Mouse (Mus musculus) neural tube, embryonic 12.5 days (tissue): Measurements from ENCODE around the gene Cbs. TPM values are rescaled to one million over a fixed set of nuclear protein-coding genes. Genes with fewer than 3 reads are reported as not detected.

Experiments used
- ATAC-seq: fragments of 200-750 bp; cut with Nextera tagmentation; 2 replicates; pipeline ENCODE4 v1.8.0; 2017; ENCODE audit warnings: low read depth, mild to moderate bottlenecking, moderate TSS enrichment, moderate library complexity; ENCODE audit not compliant: low FRiP score
- H3K27ac ChIP-seq: fragments of 300-500 bp; sonication (generic); 2 replicates; pipeline ENCODE4 v1.5.1; 2016
- H3K27me3 ChIP-seq: fragments of 300-500 bp; sonication (generic); replicated peaks from 2 replicates; pipeline ENCODE4 v1.6.1; 2016; ENCODE audit warnings: mild to moderate bottlenecking
- H3K36me3 ChIP-seq: fragments of 300-500 bp; sonication (generic); 2 replicates; pipeline ENCODE4 v1.6.1; 2016; ENCODE audit warnings: mild to moderate bottlenecking
- H3K4me1 ChIP-seq: fragments of 300-500 bp; sonication (generic); 2 replicates; pipeline ENCODE4 v1.6.1; 2016
- H3K4me2 ChIP-seq: fragments of 300-500 bp; sonication (generic); replicated peaks from 2 replicates; pipeline ENCODE4 v1.6.1; 2016; ENCODE audit warnings: mild to moderate bottlenecking
- H3K4me3 ChIP-seq: fragments of 300-500 bp; sonication (generic); 2 replicates; pipeline ENCODE4 v1.5.1; 2016
- H3K9ac ChIP-seq: fragments of 300-500 bp; sonication (generic); 2 replicates; pipeline ENCODE4 v1.6.1; 2016; ENCODE audit warnings: mild to moderate bottlenecking
- H3K9me3 ChIP-seq: fragments of 300-500 bp; sonication (generic); 2 replicates; pipeline ENCODE4 v1.6.1; 2016; ENCODE audit warnings: mild to moderate bottlenecking
- WGBS: fragments of 180-500 bp; shearing (Covaris S2); methylation state at CpG from one replicate; pipeline ENCODE4 v1.1.7; 2016; 5-methylcytosine and 5-hydroxymethylcytosine counted together
- polyA plus RNA-seq: library from polyadenylated mRNA; unstranded; fragments of >200 nt; fragmentation: Nextera tagmentation; extraction: Ambion mirVana; gene quantifications from 2 replicates; pipeline ENCODE4 v1.2.1, GENCODE M21; 2016

Cbs gene
- polyA plus RNA-seq, 1 experiment from 2014 or later, result 3.3 TPM

DNA sequence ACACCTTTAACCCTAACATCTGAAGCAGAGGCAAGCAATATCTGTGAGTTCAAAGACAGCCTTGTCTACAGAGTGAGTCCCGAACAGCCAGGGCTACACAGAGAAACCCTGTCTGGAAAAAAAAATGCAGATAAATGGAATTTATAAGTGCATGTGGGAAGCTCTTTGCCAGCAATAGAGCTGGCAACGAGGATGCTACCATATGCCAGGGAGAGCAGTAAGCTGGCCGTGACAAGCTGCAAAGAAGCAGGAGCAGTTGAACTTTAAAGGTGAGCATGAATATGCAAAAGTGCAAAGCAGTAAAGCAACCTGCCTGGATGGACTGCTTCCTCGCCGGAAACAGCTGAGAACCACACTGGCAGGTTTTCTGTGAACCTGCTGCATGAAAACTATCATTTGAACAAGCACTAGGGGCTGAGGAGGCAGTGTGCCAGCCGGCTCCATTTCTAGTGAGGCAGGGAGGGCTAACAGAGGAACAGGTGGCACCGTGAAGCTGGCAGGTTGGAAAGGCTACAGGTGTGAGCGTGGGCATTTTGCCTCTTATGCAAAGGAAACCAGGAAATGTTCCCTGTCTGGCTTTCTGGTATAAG is 23.7 kb upstream of the Cbs start:
- Histone ChIP-seq H3K27me3 (no peaks in the 10 kb centered on the region), H3K4me3 (no peak overlapping the region), H3K9ac (no peak overlapping the region), H3K9me3 (no peaks in the 10 kb centered on the region), H3K36me3 (peaks cover 5% of the 10 kb centered on the region), H3K4me2 (no peak overlapping the region), H3K4me1 (peaks cover 13% of the 10 kb centered on the region), H3K27ac (no peak overlapping the region)
- 76% methylated on average over 8 of the region's 8 CpGs for WGBS
- ATAC-seq, result no peak

DNA sequence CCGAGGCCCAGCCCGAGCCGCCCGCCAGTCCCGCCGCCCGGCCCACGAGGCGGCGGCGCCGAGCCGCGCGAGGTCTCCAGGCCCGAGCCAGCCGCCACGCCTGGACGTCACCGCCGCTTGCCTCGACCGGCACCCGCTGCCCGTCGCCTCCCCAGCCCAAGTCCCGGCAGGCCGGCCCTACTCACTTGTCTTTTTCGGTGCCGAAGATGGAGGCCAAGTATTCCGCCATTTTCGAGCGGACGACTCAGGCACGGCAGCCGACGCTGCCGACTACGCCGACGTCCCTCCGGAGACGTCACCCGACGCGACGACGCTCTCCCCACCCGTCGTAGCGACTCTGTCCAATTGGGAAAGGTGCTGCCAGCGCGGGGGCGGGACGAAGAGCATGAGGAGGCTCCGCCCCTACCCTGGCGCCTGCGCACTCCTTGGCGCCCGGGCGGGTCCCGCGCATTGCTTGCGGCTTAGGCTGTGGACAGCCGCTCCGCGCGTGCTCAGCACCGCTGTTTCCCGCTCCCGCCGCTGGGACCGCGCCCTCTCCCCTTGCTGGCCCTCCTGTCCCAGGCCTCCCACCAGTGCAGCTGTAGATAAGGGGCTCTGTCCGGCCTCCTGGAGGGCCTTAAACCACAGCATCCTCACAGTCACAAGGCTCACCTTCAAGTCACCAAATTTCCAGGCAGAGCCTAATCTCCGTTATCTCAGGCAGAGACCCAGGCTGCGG is 21.6 kb upstream of the Cbs start, which contains the start of gene U2af1:
Gene U2af1, minus strand, starts transcription at position 425 of the 718 bp plus-strand sequence.
- H3K36me3 ChIP-seq, result peaks cover 21% of the 10 kb centered on the region
- no peaks in the 10 kb centered on the region for H3K9me3 ChIP-seq
- peak within 1 kb of the TSS; percentile 99 for H3K4me3 ChIP-seq
- H3K27ac ChIP-seq, result peak within 1 kb of the TSS; percentile 75
- ATAC-seq, result peak; percentile 99
- H3K9ac ChIP-seq, result peak within 1 kb of the TSS; percentile 96
- H3K27me3 ChIP-seq, result no peaks in the 10 kb centered on the region
- peaks cover 13% of the 10 kb centered on the region for H3K4me1 ChIP-seq
- H3K4me2 ChIP-seq, result peak within 1 kb of the TSS; percentile 61
- under 1% methylated on average over 76 of the region's 77 CpGs for WGBS

DNA sequence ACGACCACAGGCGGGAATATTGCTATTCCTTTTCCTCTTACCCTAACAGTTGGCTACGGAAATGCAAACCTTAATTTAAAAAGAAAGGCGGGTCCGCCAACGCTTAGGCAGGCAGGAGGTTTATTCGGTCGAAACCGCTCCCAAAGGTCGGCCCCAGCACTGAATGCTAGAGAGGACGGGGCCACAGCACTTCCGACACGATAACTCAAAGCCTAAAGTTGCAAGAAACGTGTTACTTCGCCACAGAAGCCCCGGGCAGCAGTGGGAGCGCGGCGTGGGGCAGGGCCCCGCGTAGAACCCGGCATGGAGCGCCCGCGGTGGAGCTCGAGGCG is 21.1 kb upstream of the Cbs start:
- H3K4me3 ChIP-seq, result peak overlapping the region; percentile 99
- no peaks in the 10 kb centered on the region for H3K9me3 ChIP-seq
- ATAC-seq, result 0 out of 2 replicates have a peak, but pooled peaks have one; percentile 2
- peak overlapping the region; percentile 96 for H3K9ac ChIP-seq
- under 1% methylated on average over 27 of the region's 27 CpGs for WGBS
- H3K27ac ChIP-seq, result 0 out of 2 replicates have a peak overlapping the region, but pooled peaks have one; percentile 57
- H3K27me3 ChIP-seq, result no peaks in the 10 kb centered on the region
- peaks cover 26% of the 10 kb centered on the region for H3K36me3 ChIP-seq
- H3K4me1 ChIP-seq, result peaks cover 13% of the 10 kb centered on the region
- H3K4me2 ChIP-seq, result peak overlapping the region; percentile 61

DNA sequence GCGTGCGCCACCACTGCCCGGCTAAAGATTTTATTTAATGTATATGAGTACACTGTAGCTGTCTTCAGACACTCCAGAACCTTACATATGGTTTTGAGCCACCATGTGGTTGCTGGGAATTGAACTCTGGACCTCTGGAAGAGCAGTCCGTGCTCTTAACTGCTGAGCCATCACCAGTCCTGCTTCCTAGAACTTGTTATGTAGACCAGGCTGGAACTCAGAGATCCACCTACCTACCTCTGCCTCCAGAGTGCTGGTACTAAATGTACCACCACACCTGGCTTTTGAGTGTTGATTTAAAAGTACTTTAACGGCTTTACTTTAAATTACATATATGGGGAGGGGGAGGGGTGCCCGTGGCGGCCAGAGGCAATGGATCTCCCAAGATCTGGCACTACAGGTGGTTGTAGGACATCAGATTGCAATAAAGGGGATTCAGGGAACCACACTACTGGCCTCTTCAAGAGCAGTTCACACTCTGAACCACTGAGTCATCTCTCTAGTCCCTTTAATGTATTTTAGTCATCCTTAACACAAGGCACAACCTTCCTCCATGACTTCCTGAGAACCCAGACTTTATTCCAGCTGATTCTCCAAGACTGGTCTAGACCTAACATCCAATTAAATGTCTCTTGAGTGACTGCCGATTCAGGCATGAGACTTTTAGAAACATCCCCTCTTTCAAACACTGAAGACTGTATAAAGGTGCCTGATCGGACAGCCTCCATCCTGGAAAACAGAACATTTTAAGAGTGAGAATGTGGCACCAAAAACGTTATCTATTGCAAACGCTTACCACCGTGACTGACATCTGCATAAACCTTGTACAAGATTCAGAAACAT is 20.3 kb upstream of the Cbs start:
- Histone ChIP-seq H3K4me2 (peak overlapping the region; percentile 61), H3K27ac (no peak overlapping the region), H3K27me3 (no peaks in the 10 kb centered on the region), H3K4me1 (peaks cover 13% of the 10 kb centered on the region), H3K36me3 (peaks cover 33% of the 10 kb centered on the region), H3K9ac (peak overlapping the region; percentile 96), H3K9me3 (no peaks in the 10 kb centered on the region), H3K4me3 (peak overlapping the region; percentile 99)
- WGBS, result 58% methylated on average over 12 of the region's 12 CpGs
- ATAC-seq, result no peak

DNA sequence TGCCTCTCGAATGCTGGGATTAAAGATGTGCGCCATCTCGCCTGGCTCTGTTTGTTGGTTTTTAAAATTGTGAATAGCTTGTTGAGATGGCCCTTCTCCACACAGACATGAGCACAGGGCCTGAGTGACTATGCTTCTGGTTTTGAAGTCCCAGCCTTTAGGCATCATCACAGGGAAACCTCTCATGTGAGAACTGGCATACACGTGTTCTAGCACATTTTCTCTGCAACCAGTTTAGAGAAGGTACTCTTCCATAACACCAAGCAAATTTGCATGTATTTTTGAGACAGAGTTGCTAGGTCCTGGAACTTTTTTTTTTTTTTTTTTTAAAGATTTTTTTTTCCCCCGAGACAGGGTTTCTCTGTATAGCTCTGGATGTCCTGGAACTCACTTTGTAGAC is 19.6 kb upstream of the Cbs start:
- peaks cover 40% of the 10 kb centered on the region for H3K36me3 ChIP-seq
- no peaks in the 10 kb centered on the region for H3K27me3 ChIP-seq
- H3K9ac ChIP-seq, result no peak overlapping the region
- H3K27ac ChIP-seq, result no peak overlapping the region
- 89% methylated on average over 5 of the region's 5 CpGs for WGBS
- no peak for ATAC-seq
- H3K9me3 ChIP-seq, result no peaks in the 10 kb centered on the region
- H3K4me2 ChIP-seq, result no peak overlapping the region; the same call in 1 of the 2 replicates
- H3K4me1 ChIP-seq, result peaks cover 13% of the 10 kb centered on the region
- H3K4me3 ChIP-seq, result no peak overlapping the region

DNA sequence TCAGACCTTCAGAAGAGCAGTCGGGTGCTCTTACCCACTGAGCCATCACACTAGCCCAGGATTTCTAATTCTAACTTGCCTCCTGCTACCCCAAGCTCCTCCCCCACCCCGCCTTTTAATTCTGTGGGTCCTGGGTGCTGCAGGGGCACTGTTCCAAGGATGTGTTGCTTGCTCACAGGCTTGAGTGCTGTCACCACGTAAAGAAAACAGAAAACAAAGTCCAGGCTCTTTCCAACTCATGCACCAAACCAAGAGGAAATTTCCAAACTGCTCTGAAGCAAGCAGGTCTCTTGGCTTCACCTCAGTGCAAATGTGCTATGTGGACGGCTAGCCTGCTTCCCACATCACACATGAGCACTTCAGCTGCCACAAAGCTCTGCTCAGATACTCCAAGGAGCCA is 18.3 kb upstream of the Cbs start:
- 85% methylated on average over 4 of the region's 4 CpGs for WGBS
- no peak overlapping the region for H3K4me3 ChIP-seq
- H3K9ac ChIP-seq, result no peak overlapping the region
- H3K27ac ChIP-seq, result no peak overlapping the region
- H3K4me2 ChIP-seq, result no peak overlapping the region
- ATAC-seq, result no peak
- peaks cover 13% of the 10 kb centered on the region for H3K4me1 ChIP-seq
- no peaks in the 10 kb centered on the region for H3K9me3 ChIP-seq
- H3K36me3 ChIP-seq, result peaks cover 53% of the 10 kb centered on the region
- H3K27me3 ChIP-seq, result no peaks in the 10 kb centered on the region

DNA sequence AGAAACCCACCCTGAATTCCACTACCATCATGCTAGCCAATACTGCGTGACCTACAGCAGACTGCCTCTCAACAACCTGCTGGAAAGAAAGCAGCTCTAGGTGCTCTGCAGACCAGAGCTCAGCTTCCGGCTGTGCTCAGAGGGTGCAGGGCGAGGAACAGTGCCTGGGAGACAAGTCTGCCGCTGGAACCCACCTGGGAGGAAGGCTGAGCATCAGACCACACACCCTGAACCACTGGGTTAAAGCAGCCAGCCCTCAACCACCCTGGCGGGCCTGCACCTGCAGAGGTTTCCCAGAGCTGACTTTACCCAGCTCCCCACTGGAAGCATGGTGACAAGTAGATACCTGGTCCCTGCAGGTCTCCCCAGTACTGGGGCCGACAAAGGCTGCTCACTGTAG is 16.2 kb upstream of the Cbs start:
- H3K27ac ChIP-seq, result no peak overlapping the region
- H3K4me2 ChIP-seq, result no peak overlapping the region
- peaks cover 8% of the 10 kb centered on the region for H3K4me1 ChIP-seq
- peaks cover 74% of the 10 kb centered on the region for H3K36me3 ChIP-seq
- no peaks in the 10 kb centered on the region for H3K27me3 ChIP-seq
- no peak for ATAC-seq
- no peaks in the 10 kb centered on the region for H3K9me3 ChIP-seq
- WGBS, result 86% methylated on average over 6 of the region's 6 CpGs
- H3K4me3 ChIP-seq, result no peak overlapping the region
- no peak overlapping the region for H3K9ac ChIP-seq

DNA sequence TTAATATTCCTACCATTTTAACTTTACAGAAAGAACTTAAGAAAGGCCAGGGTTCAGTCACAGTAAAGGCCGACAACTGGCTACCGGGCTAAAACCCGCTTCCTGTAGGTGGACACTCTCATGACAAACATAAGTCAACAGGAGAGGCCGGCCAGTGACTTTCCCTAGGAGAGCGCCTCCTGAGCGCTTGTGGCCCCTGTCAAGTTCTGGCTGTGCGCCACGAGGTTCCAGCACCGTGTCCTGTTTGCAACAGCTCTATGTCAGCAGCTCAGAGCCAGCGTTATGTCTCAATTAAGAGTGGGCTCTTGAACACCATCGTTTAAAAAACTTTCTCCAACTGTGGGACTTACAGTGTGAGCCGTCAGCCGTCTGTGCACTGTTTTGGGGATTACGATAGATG is 15.1 kb upstream of the Cbs start:
- ATAC-seq, result no peak
- Histone ChIP-seq H3K36me3 (peaks cover 85% of the 10 kb centered on the region), H3K9me3 (no peaks in the 10 kb centered on the region), H3K9ac (no peak overlapping the region), H3K27me3 (no peaks in the 10 kb centered on the region), H3K4me1 (peaks cover 2% of the 10 kb centered on the region), H3K27ac (no peak overlapping the region), H3K4me2 (no peak overlapping the region), H3K4me3 (no peak overlapping the region)
- 92% methylated on average over 14 of the region's 14 CpGs for WGBS

DNA sequence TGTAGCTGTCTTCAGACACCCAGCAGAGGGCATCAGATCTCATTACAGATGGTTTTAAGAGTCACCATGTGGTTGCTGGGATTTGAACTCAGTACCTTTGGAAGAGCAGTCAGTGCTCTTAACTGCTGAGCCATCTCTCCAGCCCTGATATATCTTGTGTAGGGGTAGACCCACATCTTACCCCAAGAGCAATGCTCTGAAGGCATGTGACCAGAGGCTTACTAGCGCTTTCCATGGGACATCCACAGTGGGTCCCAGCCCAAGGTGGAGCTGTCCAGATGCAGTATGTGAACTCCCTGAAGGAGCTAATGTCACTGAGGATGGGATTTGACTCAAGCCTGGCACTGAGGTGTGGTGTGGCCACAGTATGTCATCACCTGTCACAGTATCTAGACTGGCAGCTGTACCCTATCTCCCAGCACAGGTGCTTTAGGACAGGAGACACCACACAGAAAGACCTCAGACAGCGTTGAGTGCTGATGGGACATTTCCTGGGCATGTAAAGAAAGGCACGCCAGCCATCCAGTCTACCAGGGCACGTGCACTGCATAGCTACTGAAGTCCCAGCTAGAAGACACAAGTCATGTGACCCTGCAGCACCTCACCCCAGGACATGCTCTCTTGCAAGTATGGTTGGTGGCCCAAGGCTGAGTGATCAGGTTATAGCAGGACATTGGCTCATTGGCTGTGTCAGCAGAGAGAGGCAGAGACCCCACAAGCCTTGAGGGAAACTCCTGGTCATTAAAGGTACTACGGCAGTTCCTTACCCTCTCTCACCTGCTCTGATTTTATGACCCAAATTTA is 9.4 kb upstream of the Cbs start:
- Histone ChIP-seq H3K27me3 (no peaks in the 10 kb centered on the region), H3K9ac (no peak overlapping the region), H3K27ac (no peak overlapping the region), H3K9me3 (no peaks in the 10 kb centered on the region), H3K4me3 (no peak overlapping the region), H3K4me2 (no peak overlapping the region), H3K4me1 (no peaks in the 10 kb centered on the region), H3K36me3 (peaks cover 61% of the 10 kb centered on the region)
- WGBS, result 96% methylated on average over 5 of the region's 5 CpGs
- ATAC-seq, result no peak

DNA sequence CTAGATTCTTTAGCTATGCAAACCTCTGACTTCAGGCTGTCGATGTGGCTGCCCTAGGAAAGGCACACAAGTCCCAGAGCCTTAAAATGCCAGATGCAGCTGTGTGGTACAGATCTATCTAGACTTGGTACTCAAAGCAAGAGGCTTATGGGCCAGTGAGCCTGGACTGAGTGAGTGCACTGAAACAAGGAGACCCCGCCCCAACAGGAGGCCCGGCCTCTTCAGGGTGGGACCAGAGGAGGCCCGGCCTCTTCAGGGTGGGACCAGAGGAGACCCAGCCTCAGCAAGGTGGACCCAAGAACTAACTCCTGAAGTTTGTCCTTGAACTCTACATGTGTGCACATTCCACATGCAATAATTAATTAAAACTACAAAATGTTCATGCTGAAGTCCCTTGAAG is 5.9 kb upstream of the Cbs start:
- H3K27ac ChIP-seq, result no peak overlapping the region
- 67% methylated on average over 4 of the region's 4 CpGs for WGBS

DNA sequence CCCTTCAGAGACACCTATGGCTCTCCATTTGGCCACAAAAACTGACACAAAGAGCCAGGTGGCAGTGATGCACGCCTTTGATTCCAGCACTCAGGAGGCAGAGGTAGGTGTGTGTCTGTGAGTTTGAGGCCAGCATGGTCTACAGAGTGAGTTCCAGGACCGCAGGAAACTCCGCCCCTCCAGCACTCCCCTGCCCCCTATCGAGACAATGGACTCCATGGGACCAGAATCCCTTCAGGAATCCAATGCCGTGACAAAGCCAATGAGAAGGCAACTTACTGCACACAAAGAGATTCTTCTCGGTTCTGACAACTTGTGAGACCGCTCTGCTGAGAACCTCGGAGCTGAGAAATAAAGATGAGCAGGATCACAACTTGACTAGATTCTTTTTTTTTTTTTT is 5.3 kb upstream of the Cbs start:
- no peaks in the 10 kb centered on the region for H3K9me3 ChIP-seq
- no peak for ATAC-seq

More for the DNA sequence above, 5.9 kb upstream of the Cbs start:
- peaks cover 4% of the 10 kb centered on the region; the same call in 1 of the 2 replicates for H3K27me3 ChIP-seq
- ATAC-seq, result no peak
- no peaks in the 10 kb centered on the region; the same call in 1 of the 2 replicates for H3K4me1 ChIP-seq
- no peak overlapping the region for H3K4me2 ChIP-seq
- no peaks in the 10 kb centered on the region for H3K9me3 ChIP-seq
- no peak overlapping the region for H3K4me3 ChIP-seq
- H3K9ac ChIP-seq, result no peak overlapping the region
- H3K36me3 ChIP-seq, result peaks cover 26% of the 10 kb centered on the region

More for the DNA sequence above, 5.3 kb upstream of the Cbs start:
- Histone ChIP-seq H3K9ac (no peak overlapping the region), H3K27ac (no peak overlapping the region), H3K27me3 (peaks cover 6% of the 10 kb centered on the region; the same call in 1 of the 2 replicates), H3K4me2 (no peak overlapping the region), H3K4me3 (no peak overlapping the region), H3K4me1 (peaks cover 1% of the 10 kb centered on the region), H3K36me3 (peaks cover 20% of the 10 kb centered on the region)
- 46% methylated on average over 8 of the region's 8 CpGs for WGBS
